Mouse (Mus musculus) cerebellum, adult 9-10 months (tissue): Measurements from ENCODE around the gene Zfp710.
A peak's percentile ranks its signal among the peaks of the same experiment; 100 is the strongest.
"Not testable (repeated sequence)": the region's sequence is repeated elsewhere in the genome, so short reads cannot be mapped to it uniquely, and the experiment has no call there.

Experiments used
- DNase-seq: peaks from one replicate; pipeline ENCODE4 v3.0.0; 2022

Gene Zfp710

DNA sequence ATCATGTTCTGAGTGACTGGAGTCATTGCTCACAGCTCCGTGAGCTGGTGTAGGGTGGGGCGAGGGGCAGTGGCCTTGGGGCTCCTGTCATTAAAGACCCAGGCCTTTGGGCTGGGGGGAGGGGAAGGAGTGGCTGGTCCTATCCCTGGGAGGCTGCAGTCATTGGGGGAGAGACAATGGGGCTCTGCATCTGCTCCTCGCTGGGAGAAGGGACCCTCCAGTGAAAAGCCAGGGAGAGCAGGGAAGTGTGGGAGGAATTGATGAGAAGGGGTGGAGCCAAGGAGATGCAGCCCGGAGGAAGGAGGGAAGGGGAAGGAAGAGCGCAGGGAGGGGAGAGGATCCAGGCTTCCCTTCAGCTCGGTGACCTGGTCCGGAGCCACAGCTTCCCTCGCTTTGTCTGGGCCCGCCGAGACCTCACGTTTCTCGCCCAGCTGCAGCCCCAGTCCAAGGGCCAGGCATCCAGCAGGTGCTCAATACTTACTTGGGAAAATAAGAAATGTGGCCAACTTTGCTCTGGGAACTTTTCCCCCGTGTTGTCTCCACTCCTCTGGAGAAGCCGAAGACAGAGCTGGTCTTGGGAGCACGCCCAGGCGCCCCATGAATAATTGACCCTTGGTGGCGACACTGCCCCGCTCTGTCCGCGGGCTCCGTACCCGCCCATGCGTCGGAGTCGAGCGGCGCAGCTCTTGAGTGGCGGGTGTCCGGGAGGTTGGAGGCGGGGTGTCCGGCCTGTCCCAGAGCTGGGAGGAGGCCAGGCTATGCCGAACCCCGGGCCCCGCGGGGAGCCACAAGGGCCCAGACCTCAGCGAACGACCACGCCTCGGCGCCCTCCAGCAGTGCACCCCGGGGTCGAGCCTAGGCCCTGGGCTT, at the start of gene Zfp710:
Gene Zfp710, plus strand, starts transcription at position 294 of the 870 bp plus-strand sequence.
- peak; percentile 65 for DNase-seq

DNA sequence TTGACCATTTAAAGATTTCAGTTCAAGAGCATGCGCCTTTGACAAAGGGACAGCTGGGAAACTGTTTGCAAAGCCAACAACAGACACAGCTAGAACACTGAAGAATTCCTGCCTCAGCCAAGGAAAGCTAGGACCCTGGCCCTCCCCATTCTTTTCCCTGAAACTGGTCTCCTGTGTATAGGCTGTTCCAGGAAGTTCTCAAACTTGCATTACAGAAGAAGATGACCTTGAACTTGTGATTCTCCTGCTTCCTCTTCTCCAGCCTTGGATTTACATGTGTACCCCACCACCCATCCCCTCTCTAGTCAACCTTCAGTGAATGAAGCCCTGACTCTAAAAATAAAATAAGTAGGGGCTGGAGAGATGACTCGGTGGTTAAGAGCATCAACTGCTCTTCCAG, 49.3 kb upstream of the Zfp710 start:
- DNase-seq: no peak

DNA sequence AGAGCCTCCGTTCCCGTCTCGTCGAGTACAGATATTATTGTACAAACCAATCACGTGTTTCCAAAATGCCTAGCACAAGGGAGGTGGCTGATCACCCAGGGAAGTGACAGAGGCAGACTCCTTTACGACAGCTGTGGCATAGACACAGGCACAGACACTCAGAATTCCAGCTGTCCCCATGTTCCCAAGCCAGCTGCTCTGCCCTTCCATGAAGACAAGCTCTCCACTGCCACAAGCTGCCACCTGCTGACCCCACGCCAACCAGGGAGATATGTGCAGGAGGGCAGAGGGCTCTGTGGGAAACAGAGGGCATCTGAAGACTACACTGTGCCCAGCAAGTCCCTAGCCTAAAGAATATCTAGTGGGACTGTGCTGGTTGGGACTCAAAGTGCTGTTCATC, 37.9 kb upstream of the Zfp710 start:
- DNase-seq: no peak

DNA sequence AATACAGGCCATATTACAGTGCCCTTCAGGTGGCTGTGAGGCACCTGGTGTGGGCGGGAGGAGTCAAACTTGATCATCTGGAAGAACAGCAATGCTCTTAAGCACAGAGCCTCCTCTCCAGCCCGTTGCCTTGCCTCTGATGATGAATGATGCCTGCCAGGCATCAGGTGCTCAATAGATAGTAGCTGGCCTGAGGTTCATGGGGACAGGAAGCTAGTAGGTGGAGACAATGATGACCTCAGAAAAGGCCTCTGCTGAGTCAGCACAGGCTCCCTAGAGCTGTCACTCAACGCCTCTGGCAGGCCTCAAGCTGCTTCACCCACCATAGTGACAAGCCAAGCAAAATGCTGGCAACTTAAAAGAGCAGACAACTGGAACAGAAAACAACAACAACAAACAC, 36.9 kb upstream of the Zfp710 start:
- DNase-seq: no peak

DNA sequence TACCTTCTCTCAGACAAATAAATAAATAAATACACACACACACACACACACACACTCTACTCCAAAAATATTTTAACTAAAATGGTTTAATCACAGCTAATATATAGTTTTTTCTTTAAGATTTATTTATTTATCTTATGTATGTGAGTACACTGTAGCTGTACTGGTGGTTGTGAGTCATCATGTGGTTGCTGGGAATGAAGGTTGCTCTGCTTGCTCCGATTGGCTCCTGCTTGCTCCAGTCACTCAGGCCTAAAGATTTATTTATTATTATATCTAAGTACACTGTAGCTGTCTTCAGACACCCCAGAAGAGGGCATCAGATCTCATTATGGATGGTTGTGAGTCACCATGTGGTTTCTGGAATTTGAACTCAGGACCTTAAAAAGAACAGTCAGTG, 36.1 kb upstream of the Zfp710 start:
- DNase-seq: not testable (repeated sequence)

DNA sequence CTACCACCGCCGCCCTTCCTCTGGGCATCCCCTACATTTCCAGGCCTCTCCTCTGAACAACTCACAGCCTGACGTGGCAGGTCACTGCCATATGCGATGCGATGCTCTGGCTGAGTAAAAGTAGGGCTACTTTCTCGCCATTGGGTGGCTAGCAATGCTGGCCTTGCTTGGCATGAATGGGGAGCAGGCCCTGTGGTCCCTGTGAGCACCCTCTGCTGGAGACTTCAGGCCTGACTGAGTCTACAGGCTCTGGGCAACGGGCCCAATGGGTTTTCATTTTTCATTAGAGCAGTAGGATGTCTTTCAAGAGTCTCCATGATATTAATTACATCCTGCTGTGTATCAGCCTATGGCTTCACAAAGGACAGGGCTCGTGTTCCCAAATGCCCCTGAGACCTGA, 30.1 kb upstream of the Zfp710 start:
- DNase-seq: peak; percentile 62

DNA sequence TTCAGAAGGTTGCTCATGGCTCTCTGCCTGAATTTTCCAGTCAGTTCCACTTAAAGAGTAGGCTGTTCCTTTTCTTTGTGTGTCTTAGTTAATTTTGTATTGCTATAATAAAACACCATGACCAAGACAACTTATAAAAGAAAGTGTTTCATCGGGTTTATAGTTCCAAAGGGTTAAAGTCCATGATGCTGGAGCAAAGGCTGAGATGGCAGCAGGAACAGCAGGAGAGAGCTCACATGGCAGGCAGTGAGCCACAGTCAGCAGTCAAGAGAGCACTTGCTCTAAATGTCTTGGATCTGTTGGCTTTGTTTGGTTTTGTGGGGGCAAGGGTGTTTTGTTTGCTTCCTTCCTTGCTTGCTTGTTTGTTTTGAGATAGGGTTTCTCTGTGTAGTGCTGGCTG, 26.9 kb upstream of the Zfp710 start:
- no peak for DNase-seq

DNA sequence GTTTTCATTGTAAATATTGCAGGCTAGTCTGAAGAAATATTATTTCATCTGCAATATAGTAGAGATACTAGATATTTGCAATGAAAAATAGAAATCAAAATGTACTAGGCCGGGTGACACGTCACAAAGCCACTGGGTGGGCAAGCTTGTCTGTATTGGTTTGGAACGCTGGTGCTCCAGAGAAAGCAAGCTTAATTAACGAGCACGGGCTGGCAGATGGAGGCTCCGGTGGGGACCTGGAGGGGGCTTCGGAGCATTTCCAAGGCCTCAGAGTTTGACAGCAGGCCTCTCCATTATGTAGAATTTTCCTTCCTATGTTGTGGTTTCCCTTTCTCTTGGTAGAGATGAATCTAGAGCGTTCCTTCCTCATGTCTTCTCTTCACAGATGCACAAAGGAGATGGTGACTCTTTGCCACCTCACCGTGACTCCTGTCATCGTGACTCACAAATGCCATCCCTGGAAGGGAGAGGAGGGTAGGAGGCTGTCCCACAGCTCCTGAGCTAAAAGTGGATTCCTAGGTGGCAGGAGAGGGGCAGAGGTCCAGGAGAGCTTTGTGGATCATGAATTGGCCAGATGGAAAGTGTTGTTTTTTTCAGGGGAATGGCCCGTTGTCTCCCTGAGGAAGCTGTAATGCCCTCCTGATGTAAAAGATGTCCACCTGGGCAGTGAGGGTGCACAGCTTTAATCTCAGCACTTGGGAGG, 22.1 kb upstream of the Zfp710 start:
- DNase-seq: peak; percentile 30

DNA sequence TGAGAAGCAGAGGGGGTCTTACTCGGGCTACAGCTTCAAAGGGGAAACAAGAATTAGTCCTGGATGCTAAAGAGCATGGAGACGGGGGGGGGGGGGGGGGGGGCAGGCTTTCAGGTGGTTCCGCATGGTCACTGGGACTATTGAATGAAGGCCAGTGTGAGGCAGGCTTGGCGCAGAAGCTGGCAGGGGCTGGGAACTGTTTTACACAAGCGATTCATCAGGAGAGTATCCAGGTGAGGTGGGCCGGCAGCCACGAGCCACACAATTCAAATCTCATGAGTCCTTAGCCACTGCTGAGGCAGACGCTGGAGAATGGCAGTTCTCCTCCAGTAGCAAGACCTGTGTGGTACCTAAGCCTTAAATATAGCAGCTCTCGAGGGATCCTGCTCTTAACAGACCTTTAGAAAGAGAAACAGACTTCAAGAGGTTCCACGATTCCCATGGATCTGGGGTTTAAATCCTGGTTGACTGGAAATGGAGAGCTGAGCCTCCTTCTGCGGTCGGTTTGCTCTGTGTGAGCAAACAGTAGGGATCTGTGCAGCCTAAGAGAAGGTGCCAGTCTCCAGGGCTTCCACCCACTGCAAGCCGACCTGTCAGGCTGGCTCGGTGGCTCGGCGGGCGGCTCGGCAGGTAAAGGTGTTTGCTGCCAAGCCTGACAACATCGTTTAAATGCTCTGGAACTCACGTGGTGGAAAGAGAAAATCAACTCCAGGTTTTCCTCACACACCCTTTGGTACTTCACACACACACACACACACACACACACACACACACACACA, 19.6 kb upstream of the Zfp710 start:
- DNase-seq: no peak

DNA sequence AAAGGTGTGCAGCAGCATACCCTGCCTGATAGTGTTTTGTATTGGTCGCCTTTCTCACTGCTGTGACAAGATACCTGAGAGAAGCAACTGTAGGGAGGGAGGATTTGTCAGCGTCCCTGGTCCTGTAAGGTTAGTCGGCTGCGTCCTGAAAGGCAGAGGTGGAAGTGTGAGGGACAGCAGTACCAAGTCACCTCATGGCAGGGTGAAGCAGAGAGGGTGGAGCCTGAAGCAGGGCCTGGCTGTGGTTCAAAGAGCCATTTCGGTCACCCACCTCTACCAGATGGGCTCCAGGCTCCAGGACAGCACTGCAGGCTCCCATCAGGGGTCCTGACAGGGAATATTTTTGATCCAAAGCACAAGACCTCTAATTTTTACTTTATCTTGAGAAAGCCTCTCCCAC, 13.9 kb upstream of the Zfp710 start:
- no peak for DNase-seq

DNA sequence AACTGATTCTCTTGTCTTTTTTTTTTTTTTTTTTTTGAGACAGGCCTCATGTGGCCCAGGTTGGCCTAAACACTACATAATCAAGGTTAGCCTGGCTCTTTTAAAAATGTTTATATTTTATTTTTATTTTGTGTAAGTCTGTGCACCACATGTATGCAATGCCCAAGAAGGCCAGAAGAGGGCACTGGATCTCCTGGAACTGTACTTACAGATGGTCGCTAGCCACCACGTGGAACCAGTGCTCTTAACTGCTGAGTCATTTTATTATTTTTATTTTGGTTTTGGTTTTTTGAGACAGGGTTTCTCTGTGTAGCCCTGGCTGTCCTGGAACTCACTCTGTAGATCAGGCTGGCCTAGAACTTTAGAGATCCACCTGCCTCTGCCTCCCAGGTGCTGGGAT, 13.1 kb upstream of the Zfp710 start:
- no peak for DNase-seq

DNA sequence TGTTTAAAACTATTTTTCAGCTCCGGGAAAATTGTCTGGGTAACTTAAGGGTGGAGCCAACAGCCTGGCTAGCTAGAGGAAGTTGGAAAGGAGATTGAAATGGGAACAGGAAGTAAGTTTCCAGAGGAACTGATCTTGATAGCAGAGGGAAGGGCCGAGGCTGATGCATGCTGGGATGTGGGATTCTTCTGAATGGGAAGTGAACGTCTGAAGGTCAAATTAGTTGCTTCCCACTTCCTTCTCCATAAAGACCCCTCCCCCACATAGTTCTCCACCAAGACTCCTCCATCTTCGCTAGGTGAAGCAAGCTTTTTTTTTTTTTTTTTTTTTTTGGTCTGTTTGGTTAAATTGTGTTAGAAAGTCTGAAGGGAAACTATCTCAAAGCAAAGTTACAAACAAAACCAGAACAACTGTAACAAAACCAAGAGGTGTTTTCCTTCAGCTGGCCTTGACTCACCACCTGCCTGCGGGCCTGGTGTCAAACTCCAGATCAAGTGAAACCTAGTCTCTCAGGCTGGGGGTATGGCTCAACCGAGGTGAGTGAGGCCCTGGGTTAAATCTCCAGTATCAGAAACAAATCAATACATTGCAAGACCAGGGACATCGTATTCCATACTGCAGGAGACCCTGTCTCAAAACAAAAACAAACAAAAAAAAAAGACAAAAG, 10.6 kb upstream of the Zfp710 start:
- no peak for DNase-seq

DNA sequence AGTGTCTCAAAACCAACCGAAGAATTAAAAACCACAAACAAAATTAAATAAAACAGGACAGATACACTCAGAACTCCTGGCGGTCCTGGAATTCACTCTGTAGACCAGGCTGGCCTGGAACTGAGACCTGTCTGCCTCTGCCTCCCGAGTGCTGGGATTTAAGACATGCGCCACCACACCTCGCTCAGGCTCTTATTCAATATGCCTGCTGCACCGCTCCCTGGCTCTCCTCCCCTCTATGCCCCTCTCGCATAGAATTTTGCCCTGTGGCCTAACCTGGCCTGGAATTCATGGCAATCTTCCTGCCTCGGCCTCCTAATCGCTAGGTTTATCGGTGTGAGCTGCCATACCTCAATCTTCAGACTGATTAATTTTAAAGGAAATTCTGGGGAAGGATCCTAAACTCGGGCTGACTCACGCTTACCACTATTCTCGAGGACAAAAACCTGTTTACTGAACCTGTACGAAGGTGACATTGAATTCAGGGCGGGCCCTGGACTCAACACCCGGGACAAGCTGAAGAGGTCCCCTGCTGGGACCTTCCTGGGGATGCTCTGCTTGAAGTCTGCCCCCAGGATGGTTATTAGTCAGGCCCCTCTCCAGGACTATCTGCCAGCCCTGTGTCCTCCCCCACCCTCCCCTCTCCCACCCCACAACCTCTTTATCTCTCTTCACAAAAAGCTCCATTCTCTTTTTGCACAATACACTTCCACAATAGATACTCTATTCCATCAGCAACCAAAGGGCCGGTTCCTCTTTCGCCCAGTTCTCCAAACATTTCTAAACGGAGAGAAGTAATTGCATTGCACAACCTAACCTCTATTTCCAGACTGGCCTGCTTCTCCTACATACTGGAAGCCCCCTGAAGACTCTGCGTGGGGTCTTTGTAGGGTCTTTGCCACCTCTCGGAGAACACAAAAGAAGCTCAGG, 9.5 kb upstream of the Zfp710 start:
- no peak for DNase-seq

DNA sequence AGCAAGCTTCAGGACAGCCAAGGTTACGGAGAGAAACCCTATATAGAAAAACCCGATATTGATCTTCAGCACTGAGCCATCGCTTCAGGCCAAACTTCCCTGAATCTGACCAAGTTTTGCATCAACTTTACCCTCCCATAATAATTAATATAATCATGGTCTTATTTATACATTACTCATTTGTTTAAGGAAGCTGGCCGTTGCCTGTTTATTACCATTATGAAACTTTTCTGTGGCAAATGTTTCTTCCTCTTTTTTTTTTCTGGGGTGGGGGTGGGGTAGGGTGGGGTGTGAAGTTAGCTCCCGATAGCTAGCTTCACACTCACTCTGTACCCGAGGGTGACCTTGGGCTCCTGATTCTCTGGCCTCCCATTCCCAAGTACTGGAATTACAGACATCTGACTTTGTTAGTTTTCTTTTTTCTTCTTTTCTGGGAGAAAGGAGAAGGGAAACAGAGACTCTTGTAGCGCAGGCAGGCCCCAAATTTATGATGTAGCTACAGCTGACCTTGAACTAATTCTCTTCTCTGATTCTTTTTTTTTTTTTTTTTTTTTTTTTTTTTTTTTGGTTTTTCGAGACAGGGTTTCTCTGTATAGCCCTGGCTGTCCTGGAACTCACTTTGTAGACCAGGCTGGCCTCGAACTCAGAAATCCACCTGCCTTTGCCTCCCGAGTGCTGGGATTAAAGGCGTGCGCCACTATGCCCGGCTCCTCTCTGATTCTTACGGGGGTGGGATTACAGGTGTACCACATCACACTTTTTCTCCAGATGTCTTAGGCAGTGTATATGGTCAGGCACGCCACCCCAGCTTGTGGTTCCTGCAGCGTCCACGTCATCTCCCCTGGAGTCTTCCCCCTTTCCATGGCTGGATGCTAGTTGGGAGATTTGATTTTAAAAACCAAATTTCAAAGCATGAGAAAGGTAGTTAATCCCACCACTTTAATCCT, 5.8 kb upstream of the Zfp710 start:
- DNase-seq: no peak

DNA sequence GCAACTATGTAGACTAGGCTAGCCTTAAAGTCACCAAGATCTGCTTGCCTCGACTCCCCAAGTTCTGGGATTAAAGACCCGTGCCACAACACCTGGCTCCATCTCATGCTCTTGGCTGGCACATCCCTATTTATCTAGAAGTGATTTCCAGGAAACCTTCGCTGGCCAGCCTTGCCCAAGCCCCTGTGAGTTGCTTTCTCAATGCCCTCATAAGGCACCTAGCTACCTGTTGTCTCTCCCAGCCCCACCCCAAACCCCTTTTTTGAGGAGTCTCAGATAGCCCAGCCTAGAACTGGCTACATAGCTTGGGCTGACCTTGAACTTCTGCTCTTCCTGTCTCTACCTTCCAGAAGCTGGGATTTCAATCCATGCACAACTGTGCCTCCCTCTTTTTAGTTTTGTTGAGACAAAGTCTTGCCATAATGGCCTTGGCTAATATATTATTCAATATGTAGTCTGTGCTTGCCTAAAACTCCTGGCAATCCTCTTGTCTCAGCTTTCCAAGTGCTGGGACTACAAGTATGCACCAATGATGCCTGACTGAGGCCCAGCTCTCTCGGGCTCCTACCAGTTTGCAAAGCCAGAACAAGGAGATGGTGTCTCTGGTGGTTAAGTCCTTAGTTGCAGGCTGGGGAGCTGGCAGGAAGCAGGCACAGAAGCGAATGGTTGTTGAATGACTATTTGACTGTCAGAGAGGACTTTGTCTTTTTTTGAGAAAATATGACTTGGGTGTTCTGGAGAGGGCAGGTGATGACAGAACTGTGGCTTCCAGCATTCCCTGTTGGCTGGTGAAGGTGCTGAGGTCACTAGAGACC, 786 bp upstream of the Zfp710 start:
- no peak for DNase-seq

DNA sequence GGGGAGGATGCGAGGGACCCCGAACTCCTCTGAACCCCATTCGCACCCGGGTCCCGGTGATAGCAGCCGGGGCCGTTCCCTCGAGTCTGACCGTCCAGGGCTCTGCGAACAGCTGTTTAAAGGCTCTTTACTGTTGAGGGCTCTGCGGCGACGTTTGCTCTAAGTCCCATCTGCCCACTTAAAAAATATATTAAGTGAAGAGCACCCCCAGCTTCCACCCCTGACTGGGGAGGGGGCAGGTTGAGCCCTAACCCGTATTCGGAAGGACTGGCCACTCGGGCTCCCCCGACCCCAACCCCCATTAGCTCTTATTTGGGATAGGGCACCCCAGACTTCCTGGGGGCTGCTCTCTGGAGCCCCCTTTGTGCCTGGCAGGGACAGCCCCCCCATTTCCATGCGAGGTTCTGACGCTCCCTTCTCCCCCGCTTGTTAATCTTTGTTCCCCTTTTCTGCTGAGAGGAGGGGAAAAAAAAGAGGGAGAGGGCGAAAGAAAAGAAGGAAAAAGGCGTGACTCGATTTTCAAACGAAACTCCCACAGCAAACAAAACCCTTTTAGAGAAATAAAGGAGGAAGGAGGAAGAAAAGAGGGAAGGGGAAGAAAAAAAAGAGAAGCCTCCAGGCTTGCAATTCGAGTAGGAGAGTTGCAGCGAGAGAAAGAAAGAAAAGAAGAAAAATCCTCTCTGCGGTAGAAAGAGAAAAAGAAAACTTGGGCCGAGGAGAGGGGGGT, 940 bp downstream of the Zfp710 start:
- DNase-seq: peak; percentile 40

DNA sequence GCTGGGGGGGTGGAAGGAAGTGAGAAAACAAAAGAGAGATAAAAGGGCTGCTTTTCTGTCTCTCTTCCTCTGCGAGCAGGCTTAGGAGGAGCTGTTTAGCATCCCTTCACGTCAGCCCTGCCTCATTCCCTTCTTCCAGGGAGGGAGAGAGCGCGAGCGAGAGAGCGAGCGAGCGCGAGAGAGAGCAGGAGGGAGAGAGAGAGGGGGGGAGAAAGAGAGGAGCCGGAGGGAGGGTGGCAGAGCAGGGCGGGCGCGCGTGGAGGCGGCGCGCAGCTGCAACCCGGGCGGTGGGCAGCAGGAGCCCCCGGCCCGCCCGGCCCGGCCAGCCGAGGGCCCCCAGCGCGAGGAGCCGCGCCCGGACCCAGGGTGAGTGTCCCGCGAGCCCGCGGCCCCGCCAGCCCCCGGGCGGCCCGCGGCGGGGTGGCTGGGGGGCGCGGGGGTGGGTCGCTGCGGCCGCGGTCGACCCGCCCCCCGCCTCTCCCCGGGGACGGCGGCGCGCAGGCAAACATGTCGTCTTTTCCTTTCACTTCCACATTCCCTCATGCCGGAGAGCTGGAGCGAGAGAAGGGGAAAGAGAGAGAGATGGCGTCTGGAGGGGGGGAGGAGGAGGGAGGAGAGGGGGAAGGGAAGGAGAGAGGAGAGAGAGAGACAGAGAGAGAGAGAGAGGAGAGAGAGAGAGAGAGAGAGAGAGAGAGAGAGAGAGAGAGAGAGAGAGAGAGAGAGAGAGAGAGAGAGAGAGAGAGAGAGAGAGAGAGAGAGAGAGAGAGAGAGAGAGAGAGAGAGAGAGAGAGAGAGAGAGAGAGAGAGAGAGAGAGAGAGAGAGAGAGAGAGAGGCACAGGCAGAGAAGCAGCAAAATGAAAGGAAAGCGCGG, 1.7 kb downstream of the Zfp710 start:
- DNase-seq: peak; percentile 54
